Mouse (Mus musculus): ENCODE measurements at regions not wholly inside any gene's neighbourhood (a gene's known extent, or its start where the extent isn't known, plus 50 kb on each side); places are given as distances from the start of the nearest gene placed in this dataset.

DNA sequence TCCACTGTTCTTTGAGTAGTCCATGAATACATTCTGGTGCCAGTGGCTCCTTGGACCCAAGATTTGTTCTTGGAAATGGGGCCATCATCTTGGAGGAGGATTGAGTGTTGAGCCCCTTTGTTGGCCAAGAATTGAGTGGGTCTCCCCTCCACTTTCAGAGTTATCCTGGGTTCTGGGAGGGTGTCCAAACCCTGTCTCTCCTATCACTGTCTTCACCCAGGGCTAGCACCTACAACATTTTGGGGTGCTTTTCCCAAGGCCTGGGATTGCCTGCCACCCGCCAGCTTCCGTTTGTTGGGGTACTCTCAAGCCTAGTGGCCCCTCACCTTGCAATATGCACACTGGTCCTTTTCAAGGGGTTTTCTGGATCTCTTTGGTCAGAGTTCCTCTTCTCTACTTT is 568.8 kb upstream of the Tbl1xr1 start:
- Histone ChIP-seq H3K27me3 (replicated peaks) (no peaks in the 10 kb centered on the region), H3K4me2 (ENCODE audit: insufficient read depth, low read depth, poor library complexity, severe bottlenecking) (no peak overlapping the region), H3K9ac (ENCODE audit: insufficient read depth, low read depth) (no peak overlapping the region), H3K36me3 (replicated peaks in 1 of 2; ENCODE audit: control insufficient read depth in 1 of 2, insufficient read depth in 1 of 2, low read length in 1 of 2) (no peaks in the 10 kb centered on the region), H3K4me3 (replicated peaks in 1 of 3; ENCODE audit: low read depth in 2 of 3, low read length in 2 of 3, poor library complexity in 1 of 3) (no peak overlapping the region), H3K79me2 (replicated peaks; ENCODE audit: control insufficient read depth, extremely low read depth, insufficient read depth, poor library complexity, severe bottlenecking) (no peaks in the 10 kb centered on the region), H3K4me1 (ENCODE audit: control insufficient read depth in 1 of 2, insufficient read depth in 2 of 2) (no peaks in the 10 kb centered on the region), H3K27ac (ENCODE audit: insufficient read depth, low read depth) (no peak overlapping the region), H3K9me3 (replicated peaks; ENCODE audit: low read length) (peaks cover 21% of the 10 kb centered on the region)
- in situ Hi-C loops (cut with MboI; ENCODE audit: low pct_ligation_motif_present, low pct_unique_long_range_greater_than_20kb, low sequenced_read_pairs) (no loop called here), dilution Hi-C loops (cut with MboI; ENCODE audit: extremely low pct_ligation_motif_present, extremely low pct_unique_long_range_greater_than_20kb, low sequenced_read_pairs) (no loop called here)
- DNase-seq (ENCODE audit: extremely low read depth) = no peak
- no peak for TF ChIP-seq MEF2A (IDR thresholded peaks at IDR 0.05; ENCODE audit: borderline replicate concordance, low read depth, low read length)
- no peak for TF ChIP-seq MAZ (IDR thresholded peaks at IDR 0.05; ENCODE audit: low read depth, low read length)
- TF ChIP-seq MAFK (IDR thresholded peaks at IDR 0.05; ENCODE audit: insufficient replicate concordance, low read length) = no peak
- no peak for TF ChIP-seq BHLHE40 (IDR thresholded peaks at IDR 0.05; ENCODE audit: low read depth, low read length)
- TF ChIP-seq ZMIZ1 (IDR thresholded peaks at IDR 0.05; ENCODE audit: low read depth, low read length) = no peak
- no peak for TF ChIP-seq ZKSCAN1 (IDR thresholded peaks at IDR 0.05; ENCODE audit: borderline replicate concordance, low read depth, low read length)

DNA sequence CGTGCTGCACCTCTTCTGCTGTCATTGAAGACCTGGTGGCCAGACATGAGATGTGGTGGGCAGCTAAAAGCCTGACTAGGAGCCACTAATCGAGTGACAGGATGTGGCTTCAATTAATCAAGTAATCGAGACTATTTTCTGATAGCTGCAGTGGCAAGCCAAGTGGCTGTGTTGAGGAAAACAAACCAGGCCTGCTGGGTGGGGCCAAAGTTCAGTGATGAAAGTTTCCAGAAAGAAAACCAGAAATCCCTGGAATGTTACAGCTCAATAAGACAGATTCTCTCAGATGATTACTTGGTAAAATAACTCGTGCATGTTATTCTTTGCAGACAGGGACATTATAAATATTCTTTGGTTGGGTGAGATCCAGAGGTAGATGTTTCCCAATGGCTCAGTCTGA is 564.4 kb upstream of the Tbl1xr1 start:
- no peak overlapping the region for H3K4me3 ChIP-seq (replicated peaks in 1 of 3; ENCODE audit: low read depth in 2 of 3, low read length in 2 of 3, poor library complexity in 1 of 3)
- H3K36me3 ChIP-seq (replicated peaks in 1 of 2; ENCODE audit: control insufficient read depth in 1 of 2, insufficient read depth in 1 of 2, low read length in 1 of 2) = no peaks in the 10 kb centered on the region
- H3K9ac ChIP-seq (ENCODE audit: insufficient read depth, low read depth) = no peak overlapping the region
- DNase-seq (ENCODE audit: extremely low read depth) = no peak
- TF ChIP-seq USF2 (conservative IDR thresholded peaks at IDR 0.05; ENCODE audit: low read depth, low read length) = no peak
- TF ChIP-seq POLR2AphosphoS2 (IDR thresholded peaks at IDR 0.05; ENCODE audit: low read depth, low read length) = no peak
- TF ChIP-seq ZMIZ1 (IDR thresholded peaks at IDR 0.05; ENCODE audit: low read depth, low read length) = no peak
- TF ChIP-seq POLR2A (IDR thresholded peaks at IDR 0.05; ENCODE audit: low read depth, low read length) = no peak
- TF ChIP-seq UBTF (IDR thresholded peaks at IDR 0.05; ENCODE audit: low read depth, low read length) = no peak
- no peak for TF ChIP-seq ZKSCAN1 (IDR thresholded peaks at IDR 0.05; ENCODE audit: borderline replicate concordance, low read depth, low read length)
- no peak overlapping the region for H3K4me2 ChIP-seq (ENCODE audit: insufficient read depth, low read depth, poor library complexity, severe bottlenecking)
- peaks cover 21% of the 10 kb centered on the region for H3K9me3 ChIP-seq (replicated peaks; ENCODE audit: low read length)
- dilution Hi-C loops (cut with MboI; ENCODE audit: extremely low pct_ligation_motif_present, extremely low pct_unique_long_range_greater_than_20kb, low sequenced_read_pairs) (no loop called here), in situ Hi-C loops (cut with MboI; ENCODE audit: low pct_ligation_motif_present, low pct_unique_long_range_greater_than_20kb, low sequenced_read_pairs) (no loop called here)
- no peaks in the 10 kb centered on the region for H3K27me3 ChIP-seq (replicated peaks)
- no peak overlapping the region for H3K27ac ChIP-seq (ENCODE audit: insufficient read depth, low read depth)
- H3K79me2 ChIP-seq (replicated peaks; ENCODE audit: control insufficient read depth, extremely low read depth, insufficient read depth, poor library complexity, severe bottlenecking) = no peaks in the 10 kb centered on the region
- H3K4me1 ChIP-seq (ENCODE audit: control insufficient read depth in 1 of 2, insufficient read depth in 2 of 2) = no peaks in the 10 kb centered on the region

DNA sequence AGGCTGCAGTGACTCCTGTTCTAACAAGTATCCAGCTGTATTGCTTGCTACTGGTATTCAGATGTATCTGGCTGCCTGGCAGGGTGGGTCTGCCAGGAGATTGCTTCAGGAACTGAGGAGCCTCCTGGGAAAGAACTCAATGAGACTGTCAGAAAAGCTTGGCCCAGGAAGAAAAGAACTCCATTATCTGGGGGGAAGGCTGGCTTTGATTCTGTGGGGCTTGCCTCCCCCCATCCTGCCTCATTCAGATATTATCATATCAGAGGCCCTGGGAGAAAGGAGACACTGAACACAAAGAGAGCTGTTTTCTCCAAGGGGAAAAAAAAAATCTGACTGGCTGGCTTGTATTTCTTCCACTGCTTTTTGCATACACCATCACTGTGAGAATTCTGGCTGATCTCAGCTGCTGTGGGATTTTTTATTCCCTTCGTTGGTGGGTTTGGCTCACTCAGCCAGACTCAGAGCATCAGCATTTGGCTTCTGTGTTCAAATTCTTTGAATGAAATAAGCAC is 552.0 kb upstream of the Tbl1xr1 start:
- dilution Hi-C loops (cut with MboI; ENCODE audit: extremely low pct_ligation_motif_present, extremely low pct_unique_long_range_greater_than_20kb, low sequenced_read_pairs) = no loop called here
- no peaks in the 10 kb centered on the region for H3K4me1 ChIP-seq (ENCODE audit: control insufficient read depth in 1 of 2, insufficient read depth in 2 of 2)
- no peak for DNase-seq (ENCODE audit: extremely low read depth)
- no peaks in the 10 kb centered on the region for H3K36me3 ChIP-seq (replicated peaks in 1 of 2; ENCODE audit: control insufficient read depth in 1 of 2, insufficient read depth in 1 of 2, low read length in 1 of 2)
- TF ChIP-seq RCOR1 (conservative IDR thresholded peaks at IDR 0.05; ENCODE audit: low read depth, low read length) (no peak), ELF1 (IDR thresholded peaks at IDR 0.05; ENCODE audit: low read depth, low read length) (no peak)
- H3K4me2 ChIP-seq (ENCODE audit: insufficient read depth, low read depth, poor library complexity, severe bottlenecking) = no peak overlapping the region
- H3K9ac ChIP-seq (ENCODE audit: insufficient read depth, low read depth) = no peak overlapping the region
- in situ Hi-C loops (cut with MboI; ENCODE audit: low pct_ligation_motif_present, low pct_unique_long_range_greater_than_20kb, low sequenced_read_pairs) = no loop called here
- no peak overlapping the region for H3K27ac ChIP-seq (ENCODE audit: insufficient read depth, low read depth)
- no peaks in the 10 kb centered on the region for H3K9me3 ChIP-seq (replicated peaks; ENCODE audit: low read length)
- no peak overlapping the region for H3K4me3 ChIP-seq (replicated peaks in 1 of 3; ENCODE audit: low read depth in 2 of 3, low read length in 2 of 3, poor library complexity in 1 of 3)
- no peaks in the 10 kb centered on the region for H3K27me3 ChIP-seq (replicated peaks)
- no peaks in the 10 kb centered on the region for H3K79me2 ChIP-seq (replicated peaks; ENCODE audit: control insufficient read depth, extremely low read depth, insufficient read depth, poor library complexity, severe bottlenecking)

Measured in CH12.LX (cell line).